Mouse (Mus musculus) brain, adult 2 months (tissue): ENCODE results near the gene Olfr1411.
A peak's percentile ranks its signal among the peaks of the same experiment; 100 is the strongest.

Experiments used
- DNase-seq: peaks from one replicate; pipeline ENCODE4 v3.0.0; 2011; ENCODE audit warnings: low read depth, low spot score

The Olfr1411 gene

DNA sequence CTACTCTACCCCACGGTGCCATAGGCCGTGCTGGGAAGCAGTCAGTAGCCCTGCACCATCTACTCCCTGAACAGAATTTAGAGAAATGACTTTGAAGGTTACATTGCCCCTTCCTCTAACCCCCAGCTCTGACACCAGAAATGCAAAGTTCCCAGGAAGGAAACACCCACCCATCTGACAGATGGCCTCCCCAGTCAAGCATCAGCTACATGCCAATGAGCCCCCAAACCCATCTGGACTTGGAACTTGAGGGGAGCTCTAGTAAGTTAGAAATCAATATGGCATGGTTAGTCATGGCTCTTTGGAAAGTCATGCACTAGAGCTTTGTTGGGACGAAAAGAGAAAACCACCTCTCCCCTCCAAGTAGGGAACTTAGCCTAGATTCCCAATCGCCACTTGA lies 44.5 kb downstream of the Olfr1411 start:
- no peak for DNase-seq

GRCm38 (mm10) chr1:92640393-92640792 lies 46.2 kb downstream of the Olfr1411 start:
- DNase-seq = no peak

DNA sequence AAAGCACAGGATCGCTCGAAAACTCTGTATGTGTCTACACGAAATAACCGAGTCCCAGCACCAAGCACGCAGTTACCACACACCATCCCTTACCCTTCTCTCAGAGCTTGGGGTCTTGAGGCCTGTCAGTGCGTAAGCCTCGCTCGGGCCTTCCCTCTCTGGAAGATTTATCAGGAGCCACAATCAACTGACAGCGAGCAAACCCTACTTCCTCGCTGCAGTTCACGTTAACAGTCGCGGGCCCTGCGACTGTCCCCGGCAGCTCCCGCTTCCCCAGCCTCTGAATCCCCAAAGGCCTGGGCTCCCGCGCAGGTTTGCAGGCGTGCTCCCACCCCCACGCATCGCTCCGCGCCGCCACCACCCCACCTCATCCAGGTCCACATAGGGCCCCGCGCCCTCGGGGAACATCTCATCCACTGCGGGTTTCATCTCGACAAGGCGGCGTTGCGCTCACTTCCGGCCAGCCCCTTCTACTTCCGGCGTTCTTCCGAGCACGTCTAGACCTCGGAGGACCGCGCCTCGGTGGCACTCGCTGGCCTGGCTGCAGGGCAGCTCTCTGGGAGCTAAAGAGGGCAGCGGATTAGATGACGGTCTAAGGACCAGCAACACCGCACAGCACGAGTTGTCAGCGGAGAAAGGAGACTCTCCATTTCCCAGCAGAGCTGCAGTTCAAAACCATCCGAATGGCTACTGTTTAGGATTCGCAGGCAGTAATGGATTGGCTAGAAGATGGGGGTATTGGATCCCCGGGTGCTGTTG lies 47.5 kb downstream of the Olfr1411 start, which contains the start of gene Cops9:
Gene Cops9 (minus strand): TSS at position 472 of the 759 bp plus-strand sequence.
- peak; percentile 98 for DNase-seq

DNA sequence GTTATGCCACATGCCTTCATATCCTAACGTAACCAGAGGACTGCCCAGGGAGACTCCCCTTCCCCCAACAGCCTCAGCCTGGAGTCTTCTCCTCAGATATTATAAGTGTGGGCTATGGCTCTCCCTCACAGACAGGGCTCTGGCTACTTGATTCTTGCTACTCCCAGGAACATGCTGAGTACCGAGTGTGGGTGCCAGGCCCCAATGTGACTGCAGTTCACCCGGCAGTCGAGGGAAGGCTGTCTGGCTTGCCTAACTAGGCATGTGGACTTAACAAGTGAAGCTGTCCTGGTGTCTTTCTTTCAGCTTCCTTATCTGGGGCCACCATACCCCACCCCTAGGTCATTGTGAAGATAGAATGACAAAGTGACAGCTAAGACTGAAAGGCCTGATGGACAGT lies 49.5 kb downstream of the Olfr1411 start:
- no peak for DNase-seq

DNA sequence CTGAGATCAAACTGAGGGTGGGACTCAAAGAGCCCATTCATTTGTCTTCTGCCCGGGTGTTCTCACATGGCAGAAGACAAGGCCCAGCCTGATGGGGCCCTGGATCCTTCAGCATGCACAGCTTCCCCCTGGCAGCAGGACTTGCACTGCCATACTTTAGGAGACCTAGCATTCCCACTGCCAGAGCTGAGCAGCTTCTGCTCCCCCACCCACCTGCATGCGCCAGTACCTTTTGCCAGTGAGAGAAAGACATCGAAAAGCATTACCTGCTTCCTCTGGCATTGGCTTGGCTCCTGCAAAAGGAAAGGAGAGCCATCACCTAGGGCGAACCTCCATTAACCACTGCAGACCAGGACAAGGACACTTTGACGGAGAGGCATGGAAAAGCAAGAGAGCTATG lies 50.7 kb downstream of the Olfr1411 start:
- DNase-seq = no peak

GRCm38 (mm10) chr1:92646111-92646510 lies 51.9 kb downstream of the Olfr1411 start:
- no peak for DNase-seq

DNA sequence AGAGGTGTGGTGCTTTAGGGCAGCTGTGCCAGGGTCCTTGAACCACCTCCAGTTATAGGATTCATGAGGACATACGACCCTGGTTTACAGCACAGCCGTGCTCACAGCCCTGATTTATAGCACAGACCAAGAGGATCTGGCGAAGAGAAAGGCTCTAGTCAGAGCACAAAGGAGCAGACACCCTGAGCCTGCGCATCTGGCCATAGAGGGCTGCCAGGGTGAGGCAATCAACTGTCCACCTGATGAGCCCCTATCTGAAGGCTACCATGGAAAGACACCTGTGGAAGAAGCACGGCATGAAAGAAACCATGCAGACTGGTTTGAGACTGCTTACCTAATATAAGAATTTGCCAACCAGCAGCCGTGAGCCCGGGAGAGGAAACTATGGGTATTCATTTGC lies 52.4 kb downstream of the Olfr1411 start:
- no peak for DNase-seq

DNA sequence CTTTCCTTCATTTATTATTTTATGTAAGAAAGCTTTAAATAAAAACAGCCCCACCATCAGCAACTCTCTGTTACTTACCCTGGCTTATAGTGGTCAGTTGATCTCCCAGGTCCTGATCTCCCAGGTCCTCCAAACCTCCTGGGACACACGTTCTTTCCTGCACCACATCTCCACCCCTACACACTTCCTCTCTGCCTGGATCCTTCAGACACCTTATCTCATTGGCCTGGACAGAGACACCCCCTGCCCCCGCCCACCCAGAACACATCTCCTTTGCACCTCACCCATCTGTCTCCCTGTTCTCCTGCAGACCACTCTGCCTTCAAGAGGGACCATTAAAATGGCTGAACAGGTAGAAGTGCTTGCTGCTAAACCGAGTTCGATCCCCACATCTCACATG lies 52.8 kb downstream of the Olfr1411 start:
- DNase-seq = no peak
